Mouse (Mus musculus) megakaryocyte, adult 5-6 weeks (primary cell): ENCODE measurements around the gene Tmem204. TPM values are rescaled to one million over a fixed set of nuclear protein-coding genes. Genes with fewer than 3 reads are reported as not detected.

Experiments used
- ATAC-seq: 2 replicates; pipeline ENCODE4 v1.8.0; 2016; ENCODE audit warnings: mild to moderate bottlenecking, inconsistent platforms; ENCODE audit not compliant: poor library complexity, severe bottlenecking
- total RNA-seq, 2 experiments: library from RNA; stranded (forward) in 1 of 2; stranded (reverse) in 1 of 2; fragments of 153-499, 151-499 nt in 1 of 2; fragments of 221-1000, 200-1000 nt in 1 of 2; gene quantifications; 2 replicates each; pipeline versions ENCODE4 v1.2.3 to v1.2.4; 2015 to 2017

The Tmem204 gene
- total RNA-seq, 2 experiments from 2014 or later = not detected

- peak; percentile 50 for ATAC-seq
These were observed 66.9 kb downstream of the Tmem204 start for GRCm38 (mm10) chr17:25016292-25017132.

DNA sequence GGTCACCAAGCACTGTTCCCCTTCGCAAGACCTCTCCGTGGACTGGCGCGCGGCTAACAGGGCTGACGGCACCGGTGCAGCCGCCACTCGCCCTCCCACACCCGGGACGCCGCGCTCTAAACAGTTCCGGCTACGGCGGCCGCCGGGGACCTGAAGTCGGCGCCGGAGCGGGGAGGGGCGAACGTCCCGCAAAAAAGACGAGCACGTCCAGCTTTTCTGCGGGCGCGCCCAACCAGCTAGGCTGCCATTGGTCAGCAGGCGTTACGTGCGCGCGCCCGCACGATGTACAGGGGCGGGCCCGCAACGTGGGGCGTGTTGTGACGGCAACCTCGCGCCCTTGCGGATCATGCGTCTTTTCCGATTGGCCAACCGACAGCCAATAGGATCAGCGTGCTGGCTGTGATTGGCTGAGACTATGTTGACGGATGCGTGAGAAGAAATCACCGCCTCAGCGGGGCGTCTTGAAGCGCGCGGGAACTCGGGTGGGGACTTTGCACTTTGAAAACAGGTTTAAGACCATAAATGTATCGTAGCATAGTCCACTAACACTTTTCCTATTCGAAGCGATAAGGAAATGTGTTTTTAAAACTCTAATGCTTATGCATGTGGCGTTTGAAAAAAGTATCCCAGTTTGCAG is 67.6 kb downstream of the Tmem204 start, which contains the start of the genes Cramp1l and Ift140:
Gene Cramp1l, minus strand, starts transcription at position 134 of the 637 bp plus-strand sequence.
Gene Ift140, plus strand, starts transcription at position 431 of the 637 bp plus-strand sequence.
- ATAC-seq = peak; percentile 89

- no peak for ATAC-seq
These were observed 68.4 kb downstream of the Tmem204 start for GRCm38 (mm10) chr17:25014841-25015570.

DNA sequence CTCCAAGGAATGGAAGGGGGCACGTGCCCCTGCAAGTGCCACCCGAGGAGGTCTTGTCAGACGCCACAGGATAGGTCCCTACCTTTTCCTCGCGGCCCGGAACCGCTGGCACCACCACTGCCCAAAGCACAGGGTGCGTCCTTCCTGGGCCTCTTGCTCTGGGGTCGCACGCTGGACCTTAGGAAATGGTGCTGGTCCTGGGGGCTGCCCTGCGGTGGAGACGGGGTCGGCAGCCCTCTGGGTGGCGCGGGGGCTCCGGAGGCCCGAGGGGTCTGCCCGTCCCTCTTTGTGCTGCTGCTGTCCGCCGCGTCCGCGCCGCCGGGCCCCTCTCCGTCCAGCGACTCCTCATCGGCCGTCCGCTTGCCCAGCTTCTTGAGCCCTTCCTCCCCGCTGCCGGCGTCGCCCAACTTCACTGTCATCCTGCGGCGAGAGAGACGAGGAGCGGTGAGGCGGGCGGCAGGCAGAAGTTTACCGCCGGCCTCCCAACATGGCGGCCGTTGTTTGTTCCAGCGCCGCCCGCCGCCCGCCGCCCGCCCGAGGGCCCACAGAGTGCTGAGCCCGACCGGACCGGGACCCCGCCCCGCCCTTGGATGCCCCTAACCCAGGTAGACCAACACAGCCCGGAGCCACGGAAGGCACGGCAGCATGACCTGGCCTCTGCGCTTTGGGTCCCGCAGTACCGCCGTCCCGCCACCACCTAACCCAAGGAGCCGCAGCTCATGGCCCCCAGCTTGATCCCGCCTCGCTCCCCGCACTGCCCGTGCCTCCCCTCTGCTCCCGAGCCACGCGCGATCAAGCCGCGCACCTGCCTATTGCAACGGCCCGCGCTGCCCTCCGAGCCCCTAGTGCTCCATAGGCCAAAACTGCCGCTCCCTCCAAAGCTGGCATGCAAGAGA is 69.5 kb downstream of the Tmem204 start:
- 0 out of 2 replicates have a peak, but pooled peaks have one; percentile 13 for ATAC-seq

Other genes starting within 250 kb of the Tmem204 start
- 29.5 and 46.1 TPM in 2 replicates for gene Hagh, start 243.4 kb downstream of the Tmem204 start, total RNA-seq (2015)
- 22.8 and 25.0 TPM in 2 replicates for gene Hagh, start 243.4 kb downstream of the Tmem204 start, total RNA-seq (2017)
- 3.7 and 4.0 TPM in 2 replicates for gene Fahd1, start 233.2 kb downstream of the Tmem204 start, total RNA-seq (2015)
- gene Fahd1, start 233.2 kb downstream of the Tmem204 start, total RNA-seq (2017) = 8.4 and 13.0 TPM in 2 replicates
- gene Igfals, start 217.6 kb downstream of the Tmem204 start, total RNA-seq (2015) = not detected in 2 replicates
- not detected in 2 replicates for gene Igfals, start 217.6 kb downstream of the Tmem204 start, total RNA-seq (2017)
- gene Nubp2, start 197.2 kb downstream of the Tmem204 start, total RNA-seq (2015) = 74.4 and 76.3 TPM in 2 replicates
- gene Nubp2, start 197.2 kb downstream of the Tmem204 start, total RNA-seq (2017) = 39.8 and 43.2 TPM in 2 replicates
- 17.1 and 19.8 TPM in 2 replicates for gene Spsb3, start 196.9 kb downstream of the Tmem204 start, total RNA-seq (2015)
- gene Spsb3, start 196.9 kb downstream of the Tmem204 start, total RNA-seq (2017) = 11.1 and 11.9 TPM in 2 replicates
- 2.2 and 5.8 TPM in 2 replicates for gene Eme2, start 188.5 kb downstream of the Tmem204 start, total RNA-seq (2015)
- gene Eme2, start 188.5 kb downstream of the Tmem204 start, total RNA-seq (2017) = 13.5 and 17.4 TPM in 2 replicates
- 30.0 and 30.1 TPM in 2 replicates for gene Mrps34, start 188.5 kb downstream of the Tmem204 start, total RNA-seq (2015)
- gene Mrps34, start 188.5 kb downstream of the Tmem204 start, total RNA-seq (2017) = 12.9 and 18.9 TPM in 2 replicates
- 27.2 and 28.2 TPM in 2 replicates for gene Nme3, start 187.1 kb downstream of the Tmem204 start, total RNA-seq (2015)
- 40.9 and 45.5 TPM in 2 replicates for gene Nme3, start 187.1 kb downstream of the Tmem204 start, total RNA-seq (2017)
- 17.3 and 17.6 TPM in 2 replicates for gene Mapk8ip3, start 146.6 kb downstream of the Tmem204 start, total RNA-seq (2015)
- 20.1 and 36.1 TPM in 2 replicates for gene Mapk8ip3, start 146.6 kb downstream of the Tmem204 start, total RNA-seq (2017)
- gene Jpt2, start 122.9 kb downstream of the Tmem204 start, total RNA-seq (2015) = 60.9 and 63.8 TPM in 2 replicates
- gene Jpt2, start 122.9 kb downstream of the Tmem204 start, total RNA-seq (2017) = 54.0 and 55.0 TPM in 2 replicates
- gene Cramp1l, start 67.8 kb downstream of the Tmem204 start, total RNA-seq (2015) = 17.7 and 18.1 TPM in 2 replicates
- gene Cramp1l, start 67.8 kb downstream of the Tmem204 start, total RNA-seq (2017) = 9.8 and 10.2 TPM in 2 replicates
- gene Ift140, start 67.5 kb downstream of the Tmem204 start, total RNA-seq (2015) = 6.4 and 8.1 TPM in 2 replicates
- 9.9 and 17.2 TPM in 2 replicates for gene Ift140, start 67.5 kb downstream of the Tmem204 start, total RNA-seq (2017)
- 3.9 and 4.4 TPM in 2 replicates for gene Telo2, start 32.4 kb upstream of the Tmem204 start, total RNA-seq (2015)
- gene Telo2, start 32.4 kb upstream of the Tmem204 start, total RNA-seq (2017) = 8.8 and 11.3 TPM in 2 replicates
- not detected in 2 replicates for gene Ptx4, start 37.2 kb upstream of the Tmem204 start, total RNA-seq (2015)
- gene Ptx4, start 37.2 kb upstream of the Tmem204 start, total RNA-seq (2017) = not detected in 2 replicates
- 12.3 and 13.1 TPM in 2 replicates for gene Clcn7, start 49.8 kb upstream of the Tmem204 start, total RNA-seq (2015)
- 16.6 and 18.3 TPM in 2 replicates for gene Clcn7, start 49.8 kb upstream of the Tmem204 start, total RNA-seq (2017)
- gene Ccdc154, start 78.9 kb upstream of the Tmem204 start, total RNA-seq (2015) = not detected in 2 replicates
- gene Ccdc154, start 78.9 kb upstream of the Tmem204 start, total RNA-seq (2017) = 0.11 TPM in 1 of 2 replicates, not detected in the other
- gene Gm38655, start 91.9 kb upstream of the Tmem204 start, total RNA-seq (2015) = not detected in 2 replicates
- gene Gm38655, start 91.9 kb upstream of the Tmem204 start, total RNA-seq (2017) = not detected in 2 replicates
- gene BC003965, start 101.0 kb upstream of the Tmem204 start, total RNA-seq (2015) = 9.7 and 10.8 TPM in 2 replicates
- gene BC003965, start 101.0 kb upstream of the Tmem204 start, total RNA-seq (2017) = 2.7 and 5.9 TPM in 2 replicates
- gene Unkl, start 104.8 kb upstream of the Tmem204 start, total RNA-seq (2015) = 7.3 and 7.7 TPM in 2 replicates
- gene Unkl, start 104.8 kb upstream of the Tmem204 start, total RNA-seq (2017) = 7.3 and 10.5 TPM in 2 replicates
- 17.1 and 19.0 TPM in 2 replicates for gene Gnptg, start 156.5 kb upstream of the Tmem204 start, total RNA-seq (2015)
- gene Gnptg, start 156.5 kb upstream of the Tmem204 start, total RNA-seq (2017) = 12.3 and 13.0 TPM in 2 replicates
- gene Tsr3, start 156.6 kb upstream of the Tmem204 start, total RNA-seq (2015) = 7.3 and 9.2 TPM in 2 replicates
- gene Tsr3, start 156.6 kb upstream of the Tmem204 start, total RNA-seq (2017) = 15.0 and 22.8 TPM in 2 replicates
- 3.3 and 3.7 TPM in 2 replicates for gene Baiap3, start 172.8 kb upstream of the Tmem204 start, total RNA-seq (2015)
- gene Baiap3, start 172.8 kb upstream of the Tmem204 start, total RNA-seq (2017) = 1.8 and 4.0 TPM in 2 replicates
- 270 and 309 TPM in 2 replicates for gene Ube2i, start 191.0 kb upstream of the Tmem204 start, total RNA-seq (2015)
- 214 and 226 TPM in 2 replicates for gene Ube2i, start 191.0 kb upstream of the Tmem204 start, total RNA-seq (2017)
- 432 and 451 TPM in 2 replicates for gene Prss34, start 214.8 kb upstream of the Tmem204 start, total RNA-seq (2015)
- 249 and 277 TPM in 2 replicates for gene Prss34, start 214.8 kb upstream of the Tmem204 start, total RNA-seq (2017)
- 0.18 and 1.8 TPM in 2 replicates for gene Prss28, start 225.1 kb upstream of the Tmem204 start, total RNA-seq (2015)
- gene Prss28, start 225.1 kb upstream of the Tmem204 start, total RNA-seq (2017) = 1.3 and 2.0 TPM in 2 replicates
- not detected in 2 replicates for gene Prss29, start 235.1 kb upstream of the Tmem204 start, total RNA-seq (2015)
- gene Prss29, start 235.1 kb upstream of the Tmem204 start, total RNA-seq (2017) = not detected in 2 replicates